Mouse (Mus musculus): Measurements from ENCODE around the gene Pde4b. TPM values are rescaled to one million over a fixed set of nuclear protein-coding genes. Genes with fewer than 3 reads are reported as not detected.
A peak's percentile ranks its signal among the peaks of the same experiment; 100 is the strongest.
"Not testable (repeated sequence)": the region's sequence is repeated elsewhere in the genome, so short reads cannot be mapped to it uniquely, and the experiment has no call there.

Gene Pde4b
- polyA plus RNA-seq (2012; rRNA removed), result 8.7 and 11.5 TPM in 2 replicates

DNA sequence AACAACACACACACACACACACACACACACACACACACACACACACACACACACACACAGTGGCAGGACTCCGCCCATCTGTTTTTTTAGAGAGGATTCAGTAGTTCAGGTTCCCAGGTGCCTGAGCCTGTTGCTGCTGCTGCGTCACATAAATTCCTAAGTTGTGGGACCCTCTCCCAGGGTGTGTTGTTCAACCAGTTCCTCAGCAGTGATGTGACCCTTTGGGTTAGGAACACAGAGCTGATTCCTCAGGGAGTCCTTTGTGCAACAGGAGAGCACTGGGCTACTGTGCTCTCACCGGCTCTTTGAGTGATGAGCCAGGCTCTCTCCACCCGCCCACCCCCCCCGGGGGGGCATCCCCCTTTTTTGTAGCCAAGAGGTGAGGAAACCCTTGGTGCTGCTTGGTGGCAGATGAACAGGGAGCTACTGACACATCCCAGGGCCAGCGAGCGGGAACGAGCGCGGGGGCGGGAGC is at the start of gene Pde4b:
Gene Pde4b (plus strand): TSS at position 453 of the 475 bp plus-strand sequence.
- Histone ChIP-seq H3K36me3 (ENCODE audit: control insufficient read depth, insufficient read depth, low read length) (no peaks in the 10 kb centered on the region), H3K4me3 (ENCODE audit: insufficient read depth, low read depth, low read length) (peak within 1 kb of the TSS; percentile 45), H3K27me3 (replicated peaks; ENCODE audit: control insufficient read depth, insufficient read depth, low read length) (peaks cover 2% of the 10 kb centered on the region; the same call in 1 of the 2 replicates), H3K27ac (ENCODE audit: insufficient read depth, low read depth, low read length) (no peak within 1 kb of the TSS), H3K4me1 (ENCODE audit: control insufficient read depth, insufficient read depth, low read length) (no peaks in the 10 kb centered on the region)
- DNase-seq, result no peak
- TF ChIP-seq CTCF (conservative IDR thresholded peaks at IDR 0.05; ENCODE audit: insufficient read depth, insufficient read length, low read depth, low read length) (no peak), POLR2A (IDR thresholded peaks at IDR 0.05; ENCODE audit: low read depth, low read length) (no peak)
- 5% methylated on average over 11 of the region's 11 CpGs for WGBS

DNA sequence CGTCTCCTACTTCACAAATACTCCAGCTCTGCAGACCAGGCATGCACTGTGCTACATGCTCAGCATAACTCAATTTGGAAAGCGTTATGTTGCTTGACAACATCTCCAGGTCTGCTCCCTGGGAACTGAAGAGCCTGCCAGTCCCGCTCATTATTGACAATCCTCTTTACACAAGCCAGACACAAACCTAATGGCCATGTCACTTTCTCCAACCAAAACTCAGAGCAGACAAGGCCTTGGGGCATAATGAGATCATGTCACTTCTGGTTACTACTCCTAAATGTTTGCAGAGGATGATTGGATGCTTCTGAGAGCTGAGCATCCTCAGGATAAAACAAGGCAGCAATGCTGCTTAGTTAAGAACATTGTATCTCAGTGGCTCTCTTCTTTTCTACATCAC is 47.2 kb upstream of the Pde4b start:
- no peaks in the 10 kb centered on the region for H3K27me3 ChIP-seq (replicated peaks; ENCODE audit: control insufficient read depth, insufficient read depth, low read length)
- H3K4me3 ChIP-seq (ENCODE audit: insufficient read depth, low read depth, low read length), result no peak overlapping the region
- TF ChIP-seq CTCF (conservative IDR thresholded peaks at IDR 0.05; ENCODE audit: insufficient read depth, insufficient read length, low read depth, low read length) (no peak), POLR2A (IDR thresholded peaks at IDR 0.05; ENCODE audit: low read depth, low read length) (no peak)
- WGBS, result 94% methylated on average over 3 of the region's 3 CpGs
- no peak overlapping the region for H3K27ac ChIP-seq (ENCODE audit: insufficient read depth, low read depth, low read length)
- DNase-seq, result no peak
- H3K4me1 ChIP-seq (ENCODE audit: control insufficient read depth, insufficient read depth, low read length), result no peaks in the 10 kb centered on the region
- H3K36me3 ChIP-seq (ENCODE audit: control insufficient read depth, insufficient read depth, low read length), result no peaks in the 10 kb centered on the region

DNA sequence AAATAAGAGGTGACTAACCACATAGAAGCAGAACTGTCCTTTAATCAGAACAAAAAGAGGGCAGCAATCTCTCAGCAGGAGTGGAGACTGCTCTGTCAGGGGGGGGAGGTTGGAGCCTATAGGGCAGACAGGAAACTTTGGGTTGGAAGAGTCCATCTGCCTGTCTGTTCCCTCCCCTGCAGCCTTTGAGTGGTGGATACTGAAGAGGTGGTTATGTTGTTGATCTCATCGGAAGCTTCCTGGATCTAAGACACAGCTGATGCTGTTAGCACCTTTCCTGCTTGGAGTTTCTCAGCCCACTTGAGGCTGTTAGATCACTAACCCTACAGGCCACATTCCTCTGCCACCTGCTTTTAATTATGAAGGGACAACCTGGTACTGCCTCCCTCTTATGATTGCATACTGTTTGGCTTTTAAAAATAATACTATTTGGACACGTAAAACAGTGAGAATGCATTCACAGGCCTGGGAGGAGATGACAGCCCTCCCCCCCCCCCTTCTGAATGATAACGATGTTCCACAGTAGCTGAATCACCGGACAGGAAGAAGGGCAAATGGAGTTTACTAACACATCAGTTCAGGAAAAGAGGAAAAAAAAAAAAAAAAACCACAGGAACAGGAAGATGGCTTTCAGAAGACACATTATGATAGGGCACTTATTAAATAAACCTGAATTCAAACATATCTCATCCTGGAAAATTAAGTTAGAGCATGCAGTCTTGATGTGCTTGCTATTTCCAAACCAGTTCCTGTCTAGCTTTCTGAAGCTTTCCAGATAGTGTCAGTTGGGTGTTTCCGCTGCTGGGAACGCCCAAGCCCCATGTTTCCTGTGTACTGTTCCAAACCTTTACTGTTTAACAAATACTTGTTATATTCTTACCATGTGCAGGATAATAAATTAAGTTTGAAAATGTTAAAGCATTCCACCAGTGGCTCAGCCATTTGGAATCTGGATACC is 41.9 kb upstream of the Pde4b start:
- 65% methylated on average over 6 of the region's 6 CpGs for WGBS

DNA sequence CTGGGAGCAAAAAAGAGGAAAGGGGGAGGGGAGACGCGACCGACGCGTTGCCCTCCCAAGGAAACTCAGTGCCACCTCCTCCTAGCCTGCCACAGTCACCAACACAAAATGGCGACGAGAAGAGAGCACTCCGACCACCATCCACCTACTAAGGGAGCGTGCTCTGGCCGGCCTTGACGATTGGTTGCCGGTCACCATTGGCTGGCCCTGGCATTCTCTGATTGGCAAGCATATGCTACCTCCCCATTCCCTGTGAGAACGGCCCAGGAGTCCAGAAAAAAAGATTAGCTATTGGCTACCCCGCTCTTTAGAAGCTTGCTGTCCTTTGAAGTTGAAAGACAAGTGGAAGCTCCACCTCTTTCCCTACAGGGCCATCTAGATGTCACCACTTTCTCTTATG is 38.0 kb upstream of the Pde4b start:
- not testable (repeated sequence) for H3K4me3 ChIP-seq (ENCODE audit: insufficient read depth, low read depth, low read length); H3K4me1 ChIP-seq (ENCODE audit: control insufficient read depth, insufficient read depth, low read length); H3K27me3 ChIP-seq (replicated peaks; ENCODE audit: control insufficient read depth, insufficient read depth, low read length); H3K27ac ChIP-seq (ENCODE audit: insufficient read depth, low read depth, low read length); H3K36me3 ChIP-seq (ENCODE audit: control insufficient read depth, insufficient read depth, low read length); DNase-seq
- 97% methylated on average over 14 of the region's 14 CpGs for WGBS

More for the DNA sequence above, 41.9 kb upstream of the Pde4b start:
- H3K4me1 ChIP-seq (ENCODE audit: control insufficient read depth, insufficient read depth, low read length), result no peaks in the 10 kb centered on the region
- DNase-seq, result peak; percentile 84
- peak overlapping the region; percentile 78 for H3K27ac ChIP-seq (ENCODE audit: insufficient read depth, low read depth, low read length)
- H3K36me3 ChIP-seq (ENCODE audit: control insufficient read depth, insufficient read depth, low read length), result no peaks in the 10 kb centered on the region
- no peaks in the 10 kb centered on the region for H3K27me3 ChIP-seq (replicated peaks; ENCODE audit: control insufficient read depth, insufficient read depth, low read length)
- H3K4me3 ChIP-seq (ENCODE audit: insufficient read depth, low read depth, low read length), result no peak overlapping the region
- TF ChIP-seq POLR2A (IDR thresholded peaks at IDR 0.05; ENCODE audit: low read depth, low read length) (no peak), CTCF (conservative IDR thresholded peaks at IDR 0.05; ENCODE audit: insufficient read depth, insufficient read length, low read depth, low read length) (no peak)

DNA sequence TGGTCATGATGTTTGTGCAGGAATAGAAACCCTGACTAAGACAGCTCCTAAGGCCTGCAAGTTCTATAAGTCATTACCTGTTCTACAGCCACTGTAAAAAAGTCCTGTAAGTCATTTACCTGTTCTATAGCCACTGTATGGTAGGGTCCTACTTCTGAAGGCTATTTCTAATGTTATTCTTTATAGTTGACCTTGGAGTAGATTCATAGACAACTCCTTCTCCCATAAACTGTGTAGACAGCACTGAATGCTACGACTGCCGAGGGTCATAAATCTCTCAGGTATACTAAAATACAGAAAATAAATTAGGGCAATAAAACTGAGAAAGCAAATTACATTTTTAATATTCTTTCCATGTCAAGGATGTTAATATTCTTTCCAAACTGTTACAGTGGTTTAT is 26.0 kb upstream of the Pde4b start:
- Histone ChIP-seq H3K27ac (ENCODE audit: insufficient read depth, low read depth, low read length) (no peak overlapping the region), H3K4me3 (ENCODE audit: insufficient read depth, low read depth, low read length) (no peak overlapping the region), H3K36me3 (ENCODE audit: control insufficient read depth, insufficient read depth, low read length) (no peaks in the 10 kb centered on the region), H3K27me3 (replicated peaks; ENCODE audit: control insufficient read depth, insufficient read depth, low read length) (no peaks in the 10 kb centered on the region), H3K4me1 (ENCODE audit: control insufficient read depth, insufficient read depth, low read length) (no peaks in the 10 kb centered on the region)
- WGBS, result 65% methylated on average over 2 of the region's 2 CpGs
- no peak for TF ChIP-seq CTCF (conservative IDR thresholded peaks at IDR 0.05; ENCODE audit: insufficient read depth, insufficient read length, low read depth, low read length)
- no peak for TF ChIP-seq POLR2A (IDR thresholded peaks at IDR 0.05; ENCODE audit: low read depth, low read length)
- no peak for DNase-seq

DNA sequence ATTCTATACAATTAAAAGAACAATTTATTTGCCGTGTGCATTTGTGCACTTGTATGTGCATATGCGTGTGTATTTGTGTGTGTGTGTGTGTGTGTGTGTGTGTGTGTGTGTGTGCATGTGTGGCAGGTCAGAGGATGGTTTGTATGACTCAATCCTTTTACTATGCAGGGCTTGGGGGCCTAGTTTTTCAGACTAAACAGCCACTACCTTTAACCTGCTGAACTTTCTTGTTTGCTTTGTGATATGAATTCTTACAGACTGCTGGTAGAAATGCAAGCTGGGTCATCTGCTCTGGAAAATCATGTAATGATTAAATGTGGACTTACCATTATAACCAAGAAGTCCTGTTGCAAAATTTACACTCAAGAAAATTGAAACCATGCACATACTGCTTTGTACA is 18.0 kb upstream of the Pde4b start:
- H3K4me1 ChIP-seq (ENCODE audit: control insufficient read depth, insufficient read depth, low read length), result no peaks in the 10 kb centered on the region
- DNase-seq, result no peak
- no peaks in the 10 kb centered on the region for H3K27me3 ChIP-seq (replicated peaks; ENCODE audit: control insufficient read depth, insufficient read depth, low read length)
- H3K27ac ChIP-seq (ENCODE audit: insufficient read depth, low read depth, low read length), result no peak overlapping the region
- 93% methylated on average over 2 of the region's 2 CpGs for WGBS
- TF ChIP-seq CTCF (conservative IDR thresholded peaks at IDR 0.05; ENCODE audit: insufficient read depth, insufficient read length, low read depth, low read length), result no peak
- H3K36me3 ChIP-seq (ENCODE audit: control insufficient read depth, insufficient read depth, low read length), result no peaks in the 10 kb centered on the region
- H3K4me3 ChIP-seq (ENCODE audit: insufficient read depth, low read depth, low read length), result no peak overlapping the region

DNA sequence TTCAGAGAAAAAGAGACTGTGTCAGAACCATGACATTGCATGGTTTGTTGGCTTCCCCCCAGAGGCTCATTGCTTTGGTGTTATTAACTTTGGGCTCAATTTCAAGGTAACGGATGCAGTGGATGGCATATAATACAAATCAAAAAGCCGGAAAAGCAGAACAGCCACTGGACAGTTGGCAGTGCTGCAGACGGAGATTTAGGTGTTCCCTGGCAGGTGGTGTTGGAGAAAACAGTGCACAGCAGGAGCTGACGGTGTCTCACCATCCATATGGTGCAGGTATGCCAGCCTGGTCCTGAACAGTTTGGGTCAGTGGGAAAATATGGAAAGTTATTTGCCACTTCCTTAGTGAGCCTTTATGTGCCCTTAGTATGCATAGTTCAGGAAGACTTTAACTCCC is 1.0 kb upstream of the Pde4b start:
- H3K27me3 ChIP-seq (replicated peaks; ENCODE audit: control insufficient read depth, insufficient read depth, low read length), result peaks cover 2% of the 10 kb centered on the region; the same call in 1 of the 2 replicates
- 67% methylated on average over 4 of the region's 4 CpGs for WGBS
- H3K36me3 ChIP-seq (ENCODE audit: control insufficient read depth, insufficient read depth, low read length), result no peaks in the 10 kb centered on the region
- DNase-seq, result no peak
- no peak overlapping the region for H3K27ac ChIP-seq (ENCODE audit: insufficient read depth, low read depth, low read length)
- no peaks in the 10 kb centered on the region for H3K4me1 ChIP-seq (ENCODE audit: control insufficient read depth, insufficient read depth, low read length)
- H3K4me3 ChIP-seq (ENCODE audit: insufficient read depth, low read depth, low read length), result no peak overlapping the region
- TF ChIP-seq CTCF (conservative IDR thresholded peaks at IDR 0.05; ENCODE audit: insufficient read depth, insufficient read length, low read depth, low read length) (no peak), POLR2A (IDR thresholded peaks at IDR 0.05; ENCODE audit: low read depth, low read length) (no peak)

All from kidney, adult 2 months (tissue).